Mouse (Mus musculus): ENCODE measurements at regions not wholly inside any gene's neighbourhood (a gene's known extent, or its start where the extent isn't known, plus 50 kb on each side); places are given as distances from the start of the nearest gene placed in this dataset.

DNA sequence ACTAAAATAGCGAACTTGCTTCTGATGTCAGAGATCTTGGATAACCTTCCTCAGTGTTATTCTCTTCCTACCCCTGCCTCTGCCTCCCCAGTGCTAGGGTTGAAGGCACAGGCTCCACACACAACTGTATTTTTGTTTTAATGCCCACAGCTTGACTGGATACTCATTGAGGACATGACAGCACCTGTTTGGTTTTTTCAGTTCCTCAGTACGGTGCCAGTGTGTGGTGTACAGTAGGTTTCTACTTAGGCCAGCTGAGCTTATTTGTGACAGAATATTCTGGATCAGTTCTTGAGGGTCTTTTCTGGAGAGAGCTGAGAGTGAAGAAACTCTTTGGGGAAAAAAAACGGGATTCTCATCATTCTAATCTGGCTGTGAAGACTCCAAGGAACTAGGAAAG, 201.1 kb downstream of the Tmem38b start:
- TF ChIP-seq CTCF (IDR thresholded peaks at IDR 0.05; ENCODE audit: borderline replicate concordance, extremely low read depth, insufficient read depth, insufficient read length) = no peak
- no peak for TF ChIP-seq POLR2A (IDR thresholded peaks at IDR 0.05; ENCODE audit: borderline replicate concordance, extremely low read depth, insufficient read depth, insufficient read length, poor library complexity, severe bottlenecking)

Data from brain, embryonic 14.5 days (tissue).